Mouse (Mus musculus) hindbrain, embryonic 16.5 days (tissue): ENCODE data around the gene Odf2. TPM values are rescaled to one million over a fixed set of nuclear protein-coding genes. Genes with fewer than 3 reads are reported as not detected.

Source experiments
- ATAC-seq: fragments of 200-750 bp; cut with Nextera tagmentation; 2 replicates; pipeline ENCODE4 v1.8.0; 2017; ENCODE audit warnings: moderate TSS enrichment, moderate library complexity
- H3K27ac ChIP-seq: fragments of 300-500 bp; sonication (generic); 2 replicates; pipeline ENCODE4 v1.5.1; 2014; ENCODE audit warnings: low read depth, mild to moderate bottlenecking, control low read depth, low read length, moderate library complexity
- H3K27me3 ChIP-seq: fragments of 300-500 bp; sonication (generic); replicated peaks from 2 replicates; pipeline ENCODE4 v1.6.1; 2014; ENCODE audit warnings: low read length; ENCODE audit not compliant: control insufficient read depth, insufficient read depth
- H3K36me3 ChIP-seq: fragments of 300-500 bp; sonication (generic); 2 replicates; pipeline ENCODE4 v1.6.1; 2014; ENCODE audit warnings: mild to moderate bottlenecking, low read length, moderate library complexity, mixed read lengths; ENCODE audit not compliant: control insufficient read depth, insufficient read depth
- H3K4me1 ChIP-seq: fragments of 300-500 bp; sonication (generic); 2 replicates; pipeline ENCODE4 v1.6.1; 2014; ENCODE audit warnings: low read depth, low read length; ENCODE audit not compliant: control insufficient read depth, insufficient read depth
- H3K4me2 ChIP-seq: fragments of 300-500 bp; sonication (generic); 2 replicates; pipeline ENCODE4 v1.6.1; 2014; ENCODE audit warnings: mild to moderate bottlenecking, low read length, control low read depth, moderate library complexity
- H3K4me3 ChIP-seq: fragments of 300-500 bp; sonication (generic); 2 replicates; pipeline ENCODE4 v1.5.1; 2014; ENCODE audit warnings: mild to moderate bottlenecking, low read length, control low read depth, moderate library complexity
- H3K9ac ChIP-seq: fragments of 300-500 bp; sonication (generic); 2 replicates; pipeline ENCODE4 v1.6.1; 2014; ENCODE audit warnings: low read depth, mild to moderate bottlenecking, control low read depth, low read length, moderate library complexity
- H3K9me3 ChIP-seq: fragments of 300-500 bp; sonication (generic); 2 replicates; pipeline ENCODE4 v1.6.1; 2014; ENCODE audit warnings: mild to moderate bottlenecking, low read length, moderate library complexity; ENCODE audit not compliant: control insufficient read depth
- WGBS: fragments of 180-500 bp; shearing (Covaris S2); extraction: QIAGEN DNeasy Blood & Tissue Kit; methylation state at CpG from one replicate; pipeline ENCODE4 v1.1.7; 2014; 5-methylcytosine and 5-hydroxymethylcytosine counted together
- polyA plus RNA-seq: library from polyadenylated mRNA; unstranded; fragments of >200 nt; fragmentation: Nextera tagmentation; extraction: Ambion mirVana; gene quantifications from 2 replicates; pipeline ENCODE4 v1.2.1, GENCODE M21; 2015

The Odf2 gene
- polyA plus RNA-seq, 1 experiment from 2014 or later = 61.2 TPM

DNA sequence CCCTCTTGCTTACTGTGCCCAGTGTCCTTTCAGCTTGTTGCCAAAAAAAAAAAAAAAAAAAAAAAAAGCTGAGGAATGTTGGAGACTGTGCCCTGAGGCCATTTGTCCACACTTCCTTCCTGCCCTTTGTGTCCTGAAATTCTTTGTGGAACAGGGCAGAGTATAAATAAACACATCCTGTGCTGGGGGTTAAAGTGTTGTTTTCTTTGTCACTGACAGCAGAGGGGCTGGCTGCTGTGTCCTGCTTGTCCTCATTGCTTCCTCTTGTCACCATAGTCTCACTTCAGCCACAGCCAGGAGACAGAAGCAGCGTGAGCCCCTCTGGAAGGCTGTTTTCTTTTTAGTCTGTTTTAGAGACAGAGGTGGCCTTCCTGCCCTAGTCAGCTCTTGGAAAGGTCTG lies 55.7 kb downstream of the Odf2 start:
- no peak overlapping the region for H3K27ac ChIP-seq
- ATAC-seq = no peak
- H3K36me3 ChIP-seq = peaks cover 34% of the 10 kb centered on the region
- no peak overlapping the region for H3K9ac ChIP-seq
- H3K9me3 ChIP-seq = no peaks in the 10 kb centered on the region
- no peak overlapping the region for H3K4me2 ChIP-seq
- no peak overlapping the region for H3K4me3 ChIP-seq
- whole genome bisulfite sequencing = 63% methylated on average over 1 of the region's 1 CpGs
- H3K27me3 ChIP-seq = no peaks in the 10 kb centered on the region
- H3K4me1 ChIP-seq = no peaks in the 10 kb centered on the region

DNA sequence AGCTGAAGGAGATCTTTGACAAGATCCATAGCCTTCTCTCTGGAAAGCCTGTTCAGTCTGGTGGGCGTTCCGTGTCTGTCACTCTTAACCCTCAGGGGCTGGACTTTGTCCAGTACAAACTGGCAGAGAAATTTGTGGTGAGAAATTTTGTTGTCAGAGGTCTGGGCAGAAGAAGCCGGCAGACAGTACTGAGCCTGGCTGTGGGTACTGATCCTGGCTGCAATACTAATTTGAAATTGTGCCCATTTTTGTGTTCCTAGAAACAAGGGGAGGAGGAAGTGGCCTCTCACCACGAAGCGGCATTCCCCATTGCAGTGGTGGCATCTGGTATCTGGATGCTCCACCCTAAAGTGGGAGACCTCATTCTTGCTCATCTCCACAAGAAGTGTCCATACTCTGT lies 59.9 kb downstream of the Odf2 start:
- no peak overlapping the region for H3K4me3 ChIP-seq
- 99% methylated on average over 5 of the region's 5 CpGs for WGBS

GRCm38 (mm10) chr2:29961246-29961645 lies 72.2 kb downstream of the Odf2 start:
- Histone ChIP-seq H3K4me2 (no peak overlapping the region), H3K4me1 (peaks cover 9% of the 10 kb centered on the region), H3K27ac (no peak overlapping the region), H3K9ac (no peak overlapping the region), H3K4me3 (no peak overlapping the region), H3K36me3 (peaks cover 17% of the 10 kb centered on the region), H3K9me3 (no peaks in the 10 kb centered on the region), H3K27me3 (no peaks in the 10 kb centered on the region)
- no peak for ATAC-seq
- WGBS = 98% methylated on average over 7 of the region's 7 CpGs

More for the DNA sequence above, 59.9 kb downstream of the Odf2 start:
- Histone ChIP-seq H3K27me3 (no peaks in the 10 kb centered on the region), H3K27ac (no peak overlapping the region), H3K9me3 (no peaks in the 10 kb centered on the region), H3K4me1 (no peaks in the 10 kb centered on the region), H3K4me2 (no peak overlapping the region), H3K36me3 (peaks cover 35% of the 10 kb centered on the region), H3K9ac (no peak overlapping the region)
- ATAC-seq = no peak

DNA sequence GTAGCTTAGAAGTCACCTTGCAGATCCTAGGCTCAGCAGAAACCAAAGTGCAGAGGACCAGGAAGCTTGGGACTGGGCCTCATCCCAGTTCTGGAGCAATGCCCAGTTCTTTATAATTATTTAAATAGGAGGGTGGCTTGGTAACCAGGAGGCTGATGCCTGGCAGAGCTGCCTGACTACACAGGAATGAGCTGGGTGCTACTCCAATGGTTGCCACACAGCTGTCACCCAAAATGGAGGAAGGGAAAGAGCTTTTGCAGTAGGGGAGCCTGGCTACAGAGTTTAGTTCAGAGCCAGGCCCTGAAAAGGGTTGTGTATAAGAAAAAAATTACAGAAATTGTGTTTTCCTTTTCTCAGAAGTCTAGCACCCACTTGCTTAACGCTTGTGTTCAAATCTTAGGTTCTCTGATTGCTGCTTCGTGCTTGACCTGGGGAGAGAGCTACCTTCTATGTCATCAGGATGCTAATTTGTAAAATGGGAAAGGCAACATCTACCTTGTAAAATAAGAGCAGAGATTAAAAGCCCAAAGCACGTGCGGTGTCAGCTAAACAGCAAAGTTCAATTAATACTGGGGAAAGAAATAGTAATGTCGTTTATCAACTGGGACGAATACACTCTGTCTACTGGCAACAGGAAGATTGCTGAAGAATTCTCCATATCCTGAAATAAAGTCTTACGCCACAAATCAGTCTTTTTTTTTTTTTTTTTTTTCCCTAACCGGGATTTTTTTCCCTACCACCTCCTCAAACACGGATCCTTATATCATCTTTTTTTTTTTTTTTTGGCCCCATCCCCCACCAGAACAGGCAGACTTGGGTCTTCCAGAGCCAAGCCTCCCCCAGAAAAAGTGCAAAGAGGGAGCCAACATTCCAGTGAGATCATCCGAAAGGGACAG lies 75.6 kb downstream of the Odf2 start:
- WGBS = 16% methylated on average over 10 of the region's 10 CpGs
- H3K27ac ChIP-seq = peak overlapping the region; percentile 98
- H3K4me2 ChIP-seq = peak overlapping the region; percentile 84
- 0 out of 2 replicates have a peak, but pooled peaks have one; percentile 12 for ATAC-seq
- H3K27me3 ChIP-seq = no peaks in the 10 kb centered on the region
- H3K4me1 ChIP-seq = peaks cover 38% of the 10 kb centered on the region
- H3K9me3 ChIP-seq = no peaks in the 10 kb centered on the region
- peak overlapping the region; percentile 86 for H3K4me3 ChIP-seq
- peaks cover 3% of the 10 kb centered on the region; the same call in 1 of the 2 replicates for H3K36me3 ChIP-seq
- peak overlapping the region; percentile 91 for H3K9ac ChIP-seq

DNA sequence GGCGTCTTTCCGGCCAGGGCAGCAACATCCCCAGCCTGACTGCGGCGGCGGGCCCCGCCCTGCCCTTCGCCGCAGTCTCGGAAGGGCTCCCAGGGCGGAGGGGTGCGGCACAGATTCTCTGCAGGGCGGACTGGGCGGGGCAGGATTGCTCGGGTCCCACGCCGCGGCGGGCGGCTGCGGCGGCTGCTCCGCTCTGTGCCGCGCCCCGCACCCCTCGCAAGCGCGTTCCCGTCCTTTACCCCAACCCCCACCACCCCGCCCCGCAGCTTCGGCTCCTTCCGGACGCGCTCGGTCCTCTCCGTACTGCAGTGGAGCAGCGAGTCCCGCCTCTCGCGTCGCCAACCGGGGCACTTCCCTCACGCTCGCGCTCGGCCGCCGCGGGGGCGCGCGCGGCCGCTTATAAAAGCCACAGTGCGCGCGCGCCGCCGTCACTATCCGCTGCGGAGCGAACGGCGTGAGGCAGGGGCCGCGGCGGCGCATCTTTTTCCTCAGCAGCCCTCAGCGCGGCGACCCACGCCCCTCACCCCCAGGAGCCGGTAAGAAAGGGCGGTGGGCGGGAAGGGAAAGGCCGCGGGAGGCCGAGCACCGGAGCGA lies 76.3 kb downstream of the Odf2 start, which contains the start of gene Sptan1:
Gene Sptan1, plus strand, starts transcription at position 311 of the 594 bp plus-strand sequence.
- ATAC-seq = peak; percentile 99
- peaks cover 43% of the 10 kb centered on the region for H3K4me1 ChIP-seq
- WGBS = under 1% methylated on average over 79 of the region's 82 CpGs

DNA sequence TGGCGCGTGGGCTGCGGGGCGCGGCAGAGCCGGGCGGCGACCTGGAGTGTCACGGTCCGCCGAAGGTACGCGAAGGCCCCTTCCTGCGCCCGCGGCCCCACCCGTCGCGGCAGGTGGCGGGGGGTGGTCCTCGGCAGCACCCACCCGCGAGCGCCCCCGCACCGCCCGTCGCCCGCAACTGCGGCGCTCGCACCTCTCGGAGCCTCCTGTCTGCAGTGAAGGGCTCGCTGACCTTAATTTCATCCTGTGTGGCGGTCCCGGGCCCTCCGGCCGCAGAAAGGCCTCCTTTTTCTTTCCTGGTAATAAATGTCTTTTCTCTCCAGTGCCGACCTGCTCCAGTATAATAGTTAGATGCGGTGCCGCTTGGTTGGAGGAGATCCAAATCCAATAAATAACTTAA lies 76.9 kb downstream of the Odf2 start:
- ATAC-seq = peak; percentile 37
- Histone ChIP-seq H3K27ac (peak overlapping the region; percentile 98), H3K36me3 (no peaks in the 10 kb centered on the region; the same call in 1 of the 2 replicates), H3K4me1 (peaks cover 45% of the 10 kb centered on the region), H3K4me3 (peak overlapping the region; percentile 86), H3K9ac (peak overlapping the region; percentile 98), H3K4me2 (peak overlapping the region; percentile 84), H3K9me3 (no peaks in the 10 kb centered on the region), H3K27me3 (no peaks in the 10 kb centered on the region)
- WGBS = 2% methylated on average over 38 of the region's 41 CpGs

More for the DNA sequence above, 76.3 kb downstream of the Odf2 start, which contains the start of gene Sptan1:
- Histone ChIP-seq H3K4me3 (peak within 1 kb of the TSS; percentile 86), H3K4me2 (peak within 1 kb of the TSS; percentile 84), H3K27me3 (no peaks in the 10 kb centered on the region), H3K36me3 (no peaks in the 10 kb centered on the region; the same call in 1 of the 2 replicates), H3K27ac (peak within 1 kb of the TSS; percentile 98), H3K9me3 (no peaks in the 10 kb centered on the region), H3K9ac (peak within 1 kb of the TSS; percentile 98)

DNA sequence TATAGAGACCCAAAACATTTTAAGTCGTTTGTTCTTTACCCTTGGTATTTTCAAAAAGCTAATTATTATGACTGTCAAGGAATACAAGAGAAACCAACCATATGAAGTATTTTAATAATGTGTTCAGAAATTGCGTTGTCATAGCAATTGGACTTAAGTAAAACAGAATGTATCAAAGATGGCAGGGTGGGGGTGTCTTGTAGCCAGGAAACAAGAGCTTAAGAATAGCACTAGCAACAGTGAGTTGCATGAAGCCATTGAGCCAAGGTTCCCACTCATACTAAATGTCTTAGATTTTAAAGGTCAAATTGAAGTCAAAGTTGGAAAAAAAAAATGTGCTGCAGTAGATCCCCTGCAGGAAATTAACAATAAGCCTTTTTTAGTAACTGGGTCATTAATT lies 77.8 kb downstream of the Odf2 start:
- H3K36me3 ChIP-seq = no peaks in the 10 kb centered on the region; the same call in 1 of the 2 replicates
- peak overlapping the region; percentile 84 for H3K4me2 ChIP-seq
- H3K9ac ChIP-seq = peak overlapping the region; percentile 98
- 49% methylated on average over 2 of the region's 2 CpGs for WGBS
- H3K9me3 ChIP-seq = no peaks in the 10 kb centered on the region
- H3K4me1 ChIP-seq = peaks cover 47% of the 10 kb centered on the region
- ATAC-seq = no peak
- H3K4me3 ChIP-seq = peak overlapping the region; percentile 86
- no peaks in the 10 kb centered on the region for H3K27me3 ChIP-seq
- H3K27ac ChIP-seq = no peak overlapping the region; the same call in 1 of the 2 replicates

DNA sequence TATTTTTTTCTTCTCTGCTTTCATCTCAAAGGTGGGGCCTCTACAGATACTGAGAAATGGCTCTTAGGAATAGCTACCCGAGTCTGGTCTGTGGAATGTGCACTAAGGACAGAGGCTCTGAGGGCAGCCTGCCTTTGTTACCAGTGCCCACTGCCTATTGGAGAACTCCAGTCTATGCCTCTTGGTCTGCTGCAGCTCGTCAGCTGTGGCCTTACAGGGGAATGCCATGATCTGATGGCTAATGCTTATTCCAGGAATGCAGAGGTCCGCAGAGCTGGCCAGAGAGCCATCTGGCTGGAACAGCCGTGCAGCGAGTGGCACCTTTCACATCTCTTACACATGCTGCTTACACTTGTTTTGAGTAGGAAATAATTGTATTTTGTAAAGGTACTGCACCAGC lies 78.7 kb downstream of the Odf2 start:
- WGBS = 35% methylated on average over 5 of the region's 5 CpGs
- peaks cover 55% of the 10 kb centered on the region for H3K4me1 ChIP-seq
- no peaks in the 10 kb centered on the region; the same call in 1 of the 2 replicates for H3K36me3 ChIP-seq
- no peak overlapping the region; the same call in 1 of the 2 replicates for H3K27ac ChIP-seq
- peak overlapping the region; percentile 86 for H3K4me3 ChIP-seq
- no peak for ATAC-seq
- peak overlapping the region; percentile 51; the same call in 1 of the 2 replicates for H3K9ac ChIP-seq
- H3K9me3 ChIP-seq = no peaks in the 10 kb centered on the region
- no peaks in the 10 kb centered on the region for H3K27me3 ChIP-seq
- H3K4me2 ChIP-seq = peak overlapping the region; percentile 84

DNA sequence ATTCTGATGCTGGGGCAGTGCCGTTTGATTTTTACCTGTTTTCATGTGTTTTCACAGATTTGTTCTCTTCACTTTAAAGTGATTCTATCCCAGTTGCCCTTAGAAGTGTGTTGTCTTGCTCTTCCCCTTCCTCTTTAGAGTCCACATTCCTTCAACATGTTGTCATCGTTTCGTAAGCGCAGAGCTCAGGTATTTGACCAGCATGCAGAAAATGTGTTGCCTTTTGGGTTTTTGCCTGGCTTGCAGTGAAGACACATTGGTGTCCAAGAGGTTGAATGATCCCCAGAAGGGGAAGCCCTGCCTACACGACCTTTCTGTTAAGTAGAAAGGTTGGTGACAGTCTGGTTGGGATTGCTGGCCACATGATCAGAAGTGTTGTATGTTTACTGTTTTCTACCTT lies 79.6 kb downstream of the Odf2 start:
- Histone ChIP-seq H3K36me3 (no peaks in the 10 kb centered on the region; the same call in 1 of the 2 replicates), H3K27me3 (no peaks in the 10 kb centered on the region), H3K4me2 (peak overlapping the region; percentile 1; the same call in 1 of the 2 replicates), H3K4me3 (no peak overlapping the region; the same call in 1 of the 2 replicates), H3K27ac (no peak overlapping the region), H3K9ac (no peak overlapping the region), H3K4me1 (peaks cover 58% of the 10 kb centered on the region), H3K9me3 (no peaks in the 10 kb centered on the region)
- no peak for ATAC-seq
- 79% methylated on average over 5 of the region's 5 CpGs for WGBS
